Mouse (Mus musculus): ENCODE measurements around the gene Pmpca. TPM values are rescaled to one million over a fixed set of nuclear protein-coding genes. Genes with fewer than 3 reads are reported as not detected.

The Pmpca gene
- polyA plus RNA-seq, 1 experiment from 2014 or later = 126 TPM

GRCm38 (mm10) chr2:26439671-26440070, 50.5 kb downstream of the Pmpca start:
- no peaks in the 10 kb centered on the region for H3K27me3 ChIP-seq
- H3K36me3 ChIP-seq = peaks cover 58% of the 10 kb centered on the region
- 92% methylated on average over 6 of the region's 6 CpGs for WGBS
- no peak for ATAC-seq (ENCODE audit: low FRiP score, low read depth)
- H3K27ac ChIP-seq (replicated peaks) = no peak overlapping the region
- H3K4me1 ChIP-seq = peaks cover 23% of the 10 kb centered on the region
- no peak overlapping the region for H3K9ac ChIP-seq (replicated peaks)
- H3K4me3 ChIP-seq = no peak overlapping the region
- H3K4me2 ChIP-seq (replicated peaks) = no peak overlapping the region
- no peaks in the 10 kb centered on the region for H3K9me3 ChIP-seq

- peaks cover 27% of the 10 kb centered on the region for H3K4me1 ChIP-seq
- 93% methylated on average over 4 of the region's 4 CpGs for WGBS
- peaks cover 43% of the 10 kb centered on the region for H3K36me3 ChIP-seq
- H3K4me2 ChIP-seq (replicated peaks) = no peak overlapping the region
- no peaks in the 10 kb centered on the region for H3K9me3 ChIP-seq
- no peak overlapping the region for H3K4me3 ChIP-seq
- no peak overlapping the region for H3K9ac ChIP-seq (replicated peaks)
- H3K27me3 ChIP-seq = no peaks in the 10 kb centered on the region
- no peak for ATAC-seq (ENCODE audit: low FRiP score, low read depth)
- H3K27ac ChIP-seq (replicated peaks) = no peak overlapping the region
Measured at GRCm38 (mm10) chr2:26441261-26441660, 52.1 kb downstream of the Pmpca start.

- Histone ChIP-seq H3K4me3 (no peak overlapping the region), H3K4me2 (replicated peaks) (no peak overlapping the region), H3K27ac (replicated peaks) (no peak overlapping the region), H3K36me3 (peaks cover 43% of the 10 kb centered on the region), H3K9me3 (no peaks in the 10 kb centered on the region), H3K27me3 (no peaks in the 10 kb centered on the region), H3K4me1 (peaks cover 31% of the 10 kb centered on the region), H3K9ac (replicated peaks) (no peak overlapping the region)
- WGBS = 80% methylated on average over 5 of the region's 5 CpGs
- no peak for ATAC-seq (ENCODE audit: low FRiP score, low read depth)
Measured at GRCm38 (mm10) chr2:26441688-26442087, 52.5 kb downstream of the Pmpca start.

- ATAC-seq (ENCODE audit: low FRiP score, low read depth) = no peak
- H3K4me1 ChIP-seq = peaks cover 34% of the 10 kb centered on the region
- peaks cover 40% of the 10 kb centered on the region for H3K36me3 ChIP-seq
- H3K9ac ChIP-seq (replicated peaks) = no peak overlapping the region
- no peaks in the 10 kb centered on the region for H3K9me3 ChIP-seq
- H3K4me2 ChIP-seq (replicated peaks) = no peak overlapping the region
- no peak overlapping the region for H3K27ac ChIP-seq (replicated peaks)
- no peak overlapping the region for H3K4me3 ChIP-seq
- WGBS = 58% methylated on average over 1 of the region's 1 CpGs
- no peaks in the 10 kb centered on the region for H3K27me3 ChIP-seq
Measured at GRCm38 (mm10) chr2:26442843-26443242, 53.7 kb downstream of the Pmpca start.

- Histone ChIP-seq H3K9ac (replicated peaks) (peak overlapping the region; percentile 88), H3K9me3 (no peaks in the 10 kb centered on the region), H3K27ac (replicated peaks) (no peak overlapping the region), H3K36me3 (peaks cover 29% of the 10 kb centered on the region), H3K4me1 (peaks cover 34% of the 10 kb centered on the region), H3K27me3 (no peaks in the 10 kb centered on the region), H3K4me3 (peak overlapping the region; percentile 81), H3K4me2 (replicated peaks) (peak overlapping the region; percentile 85)
- no peak for ATAC-seq (ENCODE audit: low FRiP score, low read depth)
- WGBS = 68% methylated on average over 3 of the region's 3 CpGs
Measured at GRCm38 (mm10) chr2:26443876-26444275, 54.7 kb downstream of the Pmpca start.

GRCm38 (mm10) chr2:26444368-26444767, 55.2 kb downstream of the Pmpca start:
- no peak for ATAC-seq (ENCODE audit: low FRiP score, low read depth)
- H3K9me3 ChIP-seq = no peaks in the 10 kb centered on the region
- peak overlapping the region; percentile 88 for H3K9ac ChIP-seq (replicated peaks)
- H3K27ac ChIP-seq (replicated peaks) = peak overlapping the region; percentile 85
- H3K36me3 ChIP-seq = peaks cover 25% of the 10 kb centered on the region
- WGBS = 6% methylated on average over 15 of the region's 15 CpGs
- peaks cover 34% of the 10 kb centered on the region for H3K4me1 ChIP-seq
- H3K27me3 ChIP-seq = no peaks in the 10 kb centered on the region
- H3K4me2 ChIP-seq (replicated peaks) = peak overlapping the region; percentile 85
- peak overlapping the region; percentile 81 for H3K4me3 ChIP-seq

GRCm38 (mm10) chr2:26444946-26445665, 56.0 kb downstream of the Pmpca start, which contains the start of gene Sec16a:
TSS of gene Sec16a (minus strand) at chr2:26445216.
- peak within 1 kb of the TSS; percentile 88 for H3K9ac ChIP-seq (replicated peaks)
- H3K27ac ChIP-seq (replicated peaks) = peak within 1 kb of the TSS; percentile 85
- peaks cover 17% of the 10 kb centered on the region for H3K36me3 ChIP-seq
- H3K4me2 ChIP-seq (replicated peaks) = peak within 1 kb of the TSS; percentile 95
- WGBS = under 1% methylated on average over 60 of the region's 61 CpGs
- no peaks in the 10 kb centered on the region for H3K9me3 ChIP-seq
- H3K4me3 ChIP-seq = peak within 1 kb of the TSS; percentile 81
- ATAC-seq (ENCODE audit: low FRiP score, low read depth) = peak; percentile 93
- no peaks in the 10 kb centered on the region for H3K27me3 ChIP-seq
- H3K4me1 ChIP-seq = peaks cover 39% of the 10 kb centered on the region

- H3K9ac ChIP-seq (replicated peaks) = peak overlapping the region; percentile 72
- peak overlapping the region; percentile 95 for H3K4me2 ChIP-seq (replicated peaks)
- H3K4me3 ChIP-seq = peak overlapping the region; percentile 81
- WGBS = under 1% methylated on average over 44 of the region's 44 CpGs
- peak overlapping the region; percentile 81 for H3K27ac ChIP-seq (replicated peaks)
- H3K4me1 ChIP-seq = peaks cover 39% of the 10 kb centered on the region
- H3K36me3 ChIP-seq = peaks cover 10% of the 10 kb centered on the region
- peak; percentile 87 for ATAC-seq (ENCODE audit: low FRiP score, low read depth)
- no peaks in the 10 kb centered on the region for H3K9me3 ChIP-seq
- no peaks in the 10 kb centered on the region for H3K27me3 ChIP-seq
Measured at GRCm38 (mm10) chr2:26445666-26446445, 56.7 kb downstream of the Pmpca start.

- Histone ChIP-seq H3K27me3 (no peaks in the 10 kb centered on the region), H3K4me3 (peak overlapping the region; percentile 81), H3K4me2 (replicated peaks) (peak overlapping the region; percentile 95), H3K9ac (replicated peaks) (peak overlapping the region; percentile 72), H3K4me1 (peaks cover 39% of the 10 kb centered on the region), H3K36me3 (peaks cover 1% of the 10 kb centered on the region), H3K9me3 (no peaks in the 10 kb centered on the region), H3K27ac (replicated peaks) (no peak overlapping the region)
- no peak for ATAC-seq (ENCODE audit: low FRiP score, low read depth)
- WGBS = 70% methylated on average over 4 of the region's 4 CpGs
Measured at GRCm38 (mm10) chr2:26446671-26447070, 57.5 kb downstream of the Pmpca start.

Other genes with a start within 250 kb of the Pmpca start
- gene Lhx3, start 181.1 kb upstream of the Pmpca start, polyA plus RNA-seq (2016; fragmentation: Nextera tagmentation; extraction: Ambion mirVana) = 0.10 and 0.13 TPM in 2 replicates
- gene Qsox2, start 151.8 kb upstream of the Pmpca start, polyA plus RNA-seq (2016; fragmentation: Nextera tagmentation; extraction: Ambion mirVana) = 21.2 and 22.2 TPM in 2 replicates
- 0.08 and 0.12 TPM in 2 replicates for gene Ccdc187, start 94.8 kb upstream of the Pmpca start, polyA plus RNA-seq (2016; fragmentation: Nextera tagmentation; extraction: Ambion mirVana)
- gene Gpsm1, start 73.8 kb upstream of the Pmpca start, polyA plus RNA-seq (2016; fragmentation: Nextera tagmentation; extraction: Ambion mirVana) = 128 and 129 TPM in 2 replicates
- 34.4 and 35.2 TPM in 2 replicates for gene Dnlz, start 37.2 kb upstream of the Pmpca start, polyA plus RNA-seq (2016; fragmentation: Nextera tagmentation; extraction: Ambion mirVana)
- gene Card9, start 28.4 kb upstream of the Pmpca start, polyA plus RNA-seq (2016; fragmentation: Nextera tagmentation; extraction: Ambion mirVana) = 2.0 and 2.1 TPM in 2 replicates
- gene Snapc4, start 8.7 kb upstream of the Pmpca start, polyA plus RNA-seq (2016; fragmentation: Nextera tagmentation; extraction: Ambion mirVana) = 36.9 and 41.5 TPM in 2 replicates
- 169 and 170 TPM in 2 replicates for gene Entr1, start within 50 bp of the Pmpca start, polyA plus RNA-seq (2016; fragmentation: Nextera tagmentation; extraction: Ambion mirVana)
- 31.4 and 33.8 TPM in 2 replicates for gene Inpp5e, start 19.9 kb downstream of the Pmpca start, polyA plus RNA-seq (2016; fragmentation: Nextera tagmentation; extraction: Ambion mirVana)
- 29.3 and 33.3 TPM in 2 replicates for gene Sec16a, start 55.9 kb downstream of the Pmpca start, polyA plus RNA-seq (2016; fragmentation: Nextera tagmentation; extraction: Ambion mirVana)
- 53.5 and 56.2 TPM in 2 replicates for gene Notch1, start 127.3 kb downstream of the Pmpca start, polyA plus RNA-seq (2016; fragmentation: Nextera tagmentation; extraction: Ambion mirVana)
- gene Egfl7, start 190.7 kb downstream of the Pmpca start, polyA plus RNA-seq (2016; fragmentation: Nextera tagmentation; extraction: Ambion mirVana) = 50.4 and 64.8 TPM in 2 replicates
- gene Gm20532, start 197.3 kb downstream of the Pmpca start, polyA plus RNA-seq (2016; fragmentation: Nextera tagmentation; extraction: Ambion mirVana) = not detected in 2 replicates
- gene Agpat2, start 215.1 kb downstream of the Pmpca start, polyA plus RNA-seq (2016; fragmentation: Nextera tagmentation; extraction: Ambion mirVana) = 6.9 and 9.6 TPM in 2 replicates
- 75.1 and 77.5 TPM in 2 replicates for gene Fam69b, start 239.1 kb downstream of the Pmpca start, polyA plus RNA-seq (2016; fragmentation: Nextera tagmentation; extraction: Ambion mirVana)